Mouse (Mus musculus) left cerebral cortex, postnatal 36 days (tissue): ENCODE results near the gene Sema4d. TPM values are rescaled to one million over a fixed set of nuclear protein-coding genes. Genes with fewer than 3 reads are reported as not detected.

Experiments
- DNase-seq, 2 experiments: peaks; one replicate each; pipeline ENCODE4 v3.0.0; 2021 to 2022; ENCODE audit warnings: low spot score in 2 of 2, mixed read lengths in 1 of 2
- intact Hi-C: fragments of 180-260 bp; cut with DNase I; formaldehyde crosslinking; loops from one replicate; pipeline ENCODE4 v1.15.1; 2025
- total RNA-seq, 2 experiments: library from RNA; stranded (reverse); gene quantifications; 2 replicates each; pipeline ENCODE4 v1.2.3; 2021

Gene Sema4d
- total RNA-seq, 2 experiments from 2014 or later = 91.0 to 94.2 TPM

- intact Hi-C loops = no loop called here
- no peak for DNase-seq
Measured at GRCm38 (mm10) chr13:51737949-51738513, 55.5 kb downstream of the Sema4d start.

GRCm38 (mm10) chr13:51737033-51737948 lies 56.3 kb downstream of the Sema4d start:
- intact Hi-C loops = no loop called here
- no peak for DNase-seq

- no peak for DNase-seq
- intact Hi-C loops = no loop called here
Measured at GRCm38 (mm10) chr13:51736007-51736911, 57.3 kb downstream of the Sema4d start.

- DNase-seq = no peak
- intact Hi-C loops = no loop called here
Measured at GRCm38 (mm10) chr13:51734556-51734955, 59.0 kb downstream of the Sema4d start.

- intact Hi-C loops = no loop called here
- no peak for DNase-seq
Measured at GRCm38 (mm10) chr13:51732097-51732664, 61.4 kb downstream of the Sema4d start.

- no peak for DNase-seq
- intact Hi-C loops = no loop called here
Measured at GRCm38 (mm10) chr13:51731474-51731873, 62.1 kb downstream of the Sema4d start.

GRCm38 (mm10) chr13:51729887-51730361 lies 63.6 kb downstream of the Sema4d start:
- DNase-seq = no peak
- intact Hi-C loops = no loop called here

GRCm38 (mm10) chr13:51727364-51727763 lies 66.2 kb downstream of the Sema4d start:
- intact Hi-C loops = no loop called here

GRCm38 (mm10) chr13:51725926-51726574 lies 67.5 kb downstream of the Sema4d start:
- intact Hi-C loops = no loop called here
- no peak for DNase-seq

More at GRCm38 (mm10) chr13:51727364-51727763, 66.2 kb downstream of the Sema4d start:
- no peak for DNase-seq

- DNase-seq = no peak
- intact Hi-C loops = no loop called here
Measured at GRCm38 (mm10) chr13:51725446-51725845, 68.1 kb downstream of the Sema4d start.

GRCm38 (mm10) chr13:51724566-51724965 lies 69.0 kb downstream of the Sema4d start:
- no peak for DNase-seq
- intact Hi-C loops = no loop called here

- no peak for DNase-seq
- intact Hi-C loops = no loop called here
Measured at GRCm38 (mm10) chr13:51723114-51723513, 70.4 kb downstream of the Sema4d start.

GRCm38 (mm10) chr13:51720556-51720955 lies 73.0 kb downstream of the Sema4d start:
- intact Hi-C loops = no loop called here
- DNase-seq = no peak

GRCm38 (mm10) chr13:51719256-51719655 lies 74.3 kb downstream of the Sema4d start:
- no peak for DNase-seq
- intact Hi-C loops = no loop called here

- no peak for DNase-seq
- intact Hi-C loops = no loop called here
Measured at GRCm38 (mm10) chr13:51716350-51717263, 76.9 kb downstream of the Sema4d start.

GRCm38 (mm10) chr13:51712022-51712421 lies 81.5 kb downstream of the Sema4d start:
- intact Hi-C loops = no loop called here
- DNase-seq = no peak

GRCm38 (mm10) chr13:51710738-51711137 lies 82.8 kb downstream of the Sema4d start:
- intact Hi-C loops = no loop called here
- DNase-seq = no peak
